In the genomic region with DNA sequence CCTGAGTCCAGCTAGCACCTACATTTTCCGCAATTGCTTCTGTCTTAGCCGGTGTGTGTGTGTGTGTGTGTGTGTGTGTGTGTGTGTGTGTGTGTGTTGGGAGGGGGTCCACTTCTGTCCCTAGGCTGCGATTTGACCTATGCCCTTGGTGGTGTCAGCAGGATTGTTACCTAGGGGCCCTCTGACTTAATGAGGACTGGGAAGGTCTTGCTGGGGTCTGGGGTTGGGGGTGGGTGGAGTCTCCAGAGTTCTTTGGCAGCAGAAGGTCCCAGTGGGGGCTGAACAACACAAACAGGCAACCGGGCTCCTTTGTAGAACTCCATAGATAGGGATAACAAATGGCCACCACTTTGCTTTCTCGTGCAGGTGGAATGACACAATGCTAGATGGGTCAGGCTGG, we compare ENCODE assay signal across 9 mouse cellular contexts. TPM values are rescaled to one million over a fixed set of nuclear protein-coding genes. Genes with fewer than 3 reads are reported as not detected.
DNase-seq lines count a peak whose midpoint lies in the region; ATAC-seq lines count a peak whose summit lies in the region.
"Had no signal": no experiment of that assay in that cellular context is flagged by ENCODE, and none has a peak within 500 bp of the region (broad histone marks: within the 10 kb centered on the region; RNA-seq: fewer than 3 reads in every experiment).

No protein-coding gene starts in this region.

- H3K9ac ChIP-seq in kidney, embryonic 14.5 days (ENCODE audit: low read depth, low read length), result no peak overlapping the region
- H3K9ac ChIP-seq in embryonic facial prominence, embryonic 11.5 days (replicated peaks; ENCODE audit: low read length), result peak overlapping the region; percentile 22; the same call in 1 of the 2 replicates
- no peak overlapping the region for H3K9ac ChIP-seq in intestine, embryonic 16.5 days (ENCODE audit: low read depth, low read length)

- H3K4me1 ChIP-seq in kidney, embryonic 14.5 days (ENCODE audit: control insufficient read depth, insufficient read depth, low read length), result no peaks in the 10 kb centered on the region
- H3K4me1 ChIP-seq in embryonic facial prominence, embryonic 11.5 days (ENCODE audit: control insufficient read depth, insufficient read depth, low read length), result no peaks in the 10 kb centered on the region
- peaks cover 5% of the 10 kb centered on the region; the same call in 1 of the 2 replicates for H3K4me1 ChIP-seq in intestine, embryonic 16.5 days (ENCODE audit: control insufficient read depth, insufficient read depth, low read length)

- H3K4me3 ChIP-seq in kidney, embryonic 14.5 days (ENCODE audit: low read length), result peak overlapping the region; percentile 26
- no peak overlapping the region for H3K4me3 ChIP-seq in embryonic facial prominence, embryonic 11.5 days (ENCODE audit: low read depth, low read length)
- H3K4me3 ChIP-seq in intestine, embryonic 16.5 days (ENCODE audit: low read length), result peak overlapping the region; percentile 36; the same call in 1 of the 2 replicates

- peak overlapping the region; percentile 58 for H3K4me2 ChIP-seq in kidney, embryonic 14.5 days (replicated peaks; ENCODE audit: low read depth, low read length)
- peak overlapping the region; percentile 60 for H3K4me2 ChIP-seq in embryonic facial prominence, embryonic 11.5 days (ENCODE audit: low read depth, low read length)
- peak overlapping the region; percentile 62 for H3K4me2 ChIP-seq in intestine, embryonic 16.5 days (ENCODE audit: low read depth, low read length)

- no peaks in the 10 kb centered on the region for H3K36me3 ChIP-seq in kidney, embryonic 14.5 days (ENCODE audit: control insufficient read depth, insufficient read depth, low read length)
- H3K36me3 ChIP-seq in embryonic facial prominence, embryonic 11.5 days (replicated peaks; ENCODE audit: control insufficient read depth, insufficient read depth, low read depth, low read length), result no peaks in the 10 kb centered on the region
- H3K36me3 ChIP-seq in intestine, embryonic 16.5 days (ENCODE audit: control insufficient read depth, insufficient read depth, low read length), result no peaks in the 10 kb centered on the region

- ATAC-seq in kidney, embryonic 14.5 days (ENCODE audit: low FRiP score, low TSS enrichment), result no peak
- 0 out of 2 replicates have a peak, but pooled peaks have one; percentile 17 for ATAC-seq in embryonic facial prominence, embryonic 11.5 days (replicated peaks; ENCODE audit: insufficient number of reproducible peaks, low FRiP score, low TSS enrichment, low read depth)
- no peak for ATAC-seq in intestine, embryonic 16.5 days

- H3K27ac ChIP-seq in kidney, embryonic 14.5 days (ENCODE audit: low read depth, low read length), result no peak overlapping the region
- no peak overlapping the region for H3K27ac ChIP-seq in embryonic facial prominence, embryonic 11.5 days (replicated peaks; ENCODE audit: low read depth, low read length)
- no peak overlapping the region for H3K27ac ChIP-seq in intestine, embryonic 16.5 days (ENCODE audit: low read length)

- no peaks in the 10 kb centered on the region for H3K9me3 ChIP-seq in kidney, embryonic 14.5 days (ENCODE audit: control insufficient read depth, low read length)
- H3K9me3 ChIP-seq in embryonic facial prominence, embryonic 11.5 days (replicated peaks; ENCODE audit: control insufficient read depth, low read length), result no peaks in the 10 kb centered on the region
- no peaks in the 10 kb centered on the region for H3K9me3 ChIP-seq in intestine, embryonic 16.5 days (ENCODE audit: control insufficient read depth, low read length)

- H3K27me3 ChIP-seq in kidney, embryonic 14.5 days (ENCODE audit: control insufficient read depth, insufficient read depth, low read length), result peaks cover 29% of the 10 kb centered on the region; the same call in 1 of the 2 replicates
- 0 out of 2 replicates have a peak, but pooled peaks cover 6% of the 10 kb centered on the region for H3K27me3 ChIP-seq in embryonic facial prominence, embryonic 11.5 days (ENCODE audit: control insufficient read depth, insufficient read depth, low read length)
- H3K27me3 ChIP-seq in intestine, embryonic 16.5 days (replicated peaks; ENCODE audit: control insufficient read depth, insufficient read depth, low read length), result peaks cover 9% of the 10 kb centered on the region

- no peak for DNase-seq in kidney, postnatal 4 days
- no peak for DNase-seq in embryonic facial prominence, embryonic 11.5 days (ENCODE audit: low spot score)
- DNase-seq in neural tube, embryonic 10.5 days (ENCODE audit: extremely low spot score, low spot score), result peak; percentile 38
- no peak for DNase-seq in spleen, postnatal 36 days (ENCODE audit: low spot score in 2 of 2)
- DNase-seq in cerebellum, postnatal 14 days, result no peak
- no peak for DNase-seq in thymus, adult 18-20 months
- DNase-seq: kidney, postnatal 10 days had no signal

- WGBS in kidney, embryonic 14.5 days, result 4% methylated on average over 5 of the region's 5 CpGs
- WGBS in embryonic facial prominence, embryonic 11.5 days, result 8% methylated on average over 5 of the region's 5 CpGs
- WGBS in intestine, embryonic 16.5 days, result 17% methylated on average over 5 of the region's 5 CpGs

RNA-seq across cellular contexts. Expression of a gene that starts 14.0 kb away (rescaled TPM):
- polyA plus RNA-seq in kidney, embryonic 14.5 days (2014; fragmentation: Nextera tagmentation; extraction: Ambion mirVana), result not detected in 2 replicates
- 21.6 and 31.0 TPM in 2 replicates for polyA plus RNA-seq in embryonic facial prominence, embryonic 11.5 days (2014; fragmentation: Nextera tagmentation; extraction: Ambion mirVana)
- 0.09 TPM in 1 of 2 replicates, not detected in the other for polyA plus RNA-seq in intestine, embryonic 16.5 days (2015; fragmentation: Nextera tagmentation; extraction: Ambion mirVana)

Comparison
In these comparisons a context has a peak if more than half of its experiments do, and no peak if none do; other contexts are left out.
1. RNA of a gene that starts 14.0 kb away (polyA plus RNA-seq): 21.6 to 31.0 TPM in embryonic facial prominence, embryonic 11.5 days; 0.09 TPM in intestine, embryonic 16.5 days and not detected in kidney, embryonic 14.5 days; every median in the first group is over 10 times any median in the second.
2. Peak in every context shown above with its lines, with median percentiles within 50 percentile points of each other: H3K4me2 ChIP-seq.